Mouse (Mus musculus): ENCODE results near the gene Reps1. TPM values are rescaled to one million over a fixed set of nuclear protein-coding genes. Genes with fewer than 3 reads are reported as not detected.

Reps1 gene
- polyA plus RNA-seq, 1 experiment from 2014 or later, result 18.5 TPM

- Histone ChIP-seq H3K9me3 (replicated peaks; ENCODE audit: control insufficient read depth, low read length) (no peaks in the 10 kb centered on the region), H3K27ac (ENCODE audit: low read depth, low read length) (peak overlapping the region; percentile 90), H3K4me3 (ENCODE audit: low read depth, low read length) (peak overlapping the region; percentile 48), H3K36me3 (ENCODE audit: control insufficient read depth, insufficient read depth, low read length) (peaks cover 13% of the 10 kb centered on the region), H3K9ac (ENCODE audit: low read length) (peak overlapping the region; percentile 66), H3K4me2 (ENCODE audit: low read length) (peak overlapping the region; percentile 60), H3K4me1 (ENCODE audit: control insufficient read depth, insufficient read depth, low read length) (peaks cover 7% of the 10 kb centered on the region), H3K27me3 (replicated peaks; ENCODE audit: control insufficient read depth, insufficient read depth, low read length) (no peaks in the 10 kb centered on the region)
- DNase-seq (ENCODE audit: low spot score) (peak; percentile 78), ATAC-seq (peak; percentile 79)
- WGBS, result 0% methylated on average over 21 of the region's 21 CpGs
These were observed 33.3 kb upstream of the Reps1 start for GRCm38 (mm10) chr10:18022312-18022711.

- Histone ChIP-seq H3K4me3 (ENCODE audit: low read depth, low read length) (peak within 1 kb of the TSS; percentile 48), H3K9ac (ENCODE audit: low read length) (peak within 1 kb of the TSS; percentile 66), H3K27me3 (replicated peaks; ENCODE audit: control insufficient read depth, insufficient read depth, low read length) (no peaks in the 10 kb centered on the region), H3K9me3 (replicated peaks; ENCODE audit: control insufficient read depth, low read length) (no peaks in the 10 kb centered on the region), H3K36me3 (ENCODE audit: control insufficient read depth, insufficient read depth, low read length) (peaks cover 8% of the 10 kb centered on the region), H3K27ac (ENCODE audit: low read depth, low read length) (peak within 1 kb of the TSS; percentile 90), H3K4me2 (ENCODE audit: low read length) (peak within 1 kb of the TSS; percentile 60), H3K4me1 (ENCODE audit: control insufficient read depth, insufficient read depth, low read length) (peaks cover 7% of the 10 kb centered on the region)
- DNase-seq (ENCODE audit: low spot score) (peak; percentile 79), ATAC-seq (peak; percentile 89)
- under 1% methylated on average over 37 of the region's 37 CpGs for WGBS
These were observed 32.8 kb upstream of the Reps1 start, which contains the start of gene Abracl for GRCm38 (mm10) chr10:18022741-18023347. Abracl (minus strand) TSS chr10:18023288.

- Histone ChIP-seq H3K4me2 (ENCODE audit: low read length) (no peak overlapping the region), H3K27ac (ENCODE audit: low read depth, low read length) (no peak overlapping the region), H3K9ac (ENCODE audit: low read length) (no peak overlapping the region), H3K4me1 (ENCODE audit: control insufficient read depth, insufficient read depth, low read length) (no peaks in the 10 kb centered on the region), H3K36me3 (ENCODE audit: control insufficient read depth, insufficient read depth, low read length) (no peaks in the 10 kb centered on the region), H3K9me3 (replicated peaks; ENCODE audit: control insufficient read depth, low read length) (no peaks in the 10 kb centered on the region), H3K27me3 (replicated peaks; ENCODE audit: control insufficient read depth, insufficient read depth, low read length) (no peaks in the 10 kb centered on the region), H3K4me3 (ENCODE audit: low read depth, low read length) (no peak overlapping the region)
- DNase-seq (ENCODE audit: low spot score) (no peak), ATAC-seq (no peak)
- WGBS, result 91% methylated on average over 4 of the region's 4 CpGs
These were observed 21.3 kb upstream of the Reps1 start for GRCm38 (mm10) chr10:18034408-18034807.

- H3K4me3 ChIP-seq (ENCODE audit: low read depth, low read length), result no peak overlapping the region
- 93% methylated on average over 5 of the region's 5 CpGs for WGBS
These were observed 18.8 kb upstream of the Reps1 start for GRCm38 (mm10) chr10:18036849-18037248.

GRCm38 (mm10) chr10:18046380-18046779, 9.3 kb upstream of the Reps1 start:
- no peak for DNase-seq (ENCODE audit: low spot score)
- Histone ChIP-seq H3K9me3 (replicated peaks; ENCODE audit: control insufficient read depth, low read length) (no peaks in the 10 kb centered on the region), H3K4me2 (ENCODE audit: low read length) (no peak overlapping the region), H3K9ac (ENCODE audit: low read length) (no peak overlapping the region), H3K4me1 (ENCODE audit: control insufficient read depth, insufficient read depth, low read length) (no peaks in the 10 kb centered on the region), H3K27ac (ENCODE audit: low read depth, low read length) (no peak overlapping the region), H3K36me3 (ENCODE audit: control insufficient read depth, insufficient read depth, low read length) (no peaks in the 10 kb centered on the region), H3K4me3 (ENCODE audit: low read depth, low read length) (no peak overlapping the region), H3K27me3 (replicated peaks; ENCODE audit: control insufficient read depth, insufficient read depth, low read length) (no peaks in the 10 kb centered on the region)
- ATAC-seq, result no peak

More at GRCm38 (mm10) chr10:18036849-18037248, 18.8 kb upstream of the Reps1 start:
- H3K36me3 ChIP-seq (ENCODE audit: control insufficient read depth, insufficient read depth, low read length), result no peaks in the 10 kb centered on the region
- no peak overlapping the region for H3K27ac ChIP-seq (ENCODE audit: low read depth, low read length)
- no peak for ATAC-seq
- no peak overlapping the region for H3K9ac ChIP-seq (ENCODE audit: low read length)
- H3K4me1 ChIP-seq (ENCODE audit: control insufficient read depth, insufficient read depth, low read length), result no peaks in the 10 kb centered on the region
- H3K27me3 ChIP-seq (replicated peaks; ENCODE audit: control insufficient read depth, insufficient read depth, low read length), result no peaks in the 10 kb centered on the region
- no peak for DNase-seq (ENCODE audit: low spot score)
- no peaks in the 10 kb centered on the region for H3K9me3 ChIP-seq (replicated peaks; ENCODE audit: control insufficient read depth, low read length)
- no peak overlapping the region for H3K4me2 ChIP-seq (ENCODE audit: low read length)

- ATAC-seq, result no peak
- Histone ChIP-seq H3K4me2 (ENCODE audit: low read length) (no peak overlapping the region), H3K4me3 (ENCODE audit: low read depth, low read length) (no peak overlapping the region), H3K27ac (ENCODE audit: low read depth, low read length) (no peak overlapping the region), H3K4me1 (ENCODE audit: control insufficient read depth, insufficient read depth, low read length) (no peaks in the 10 kb centered on the region), H3K27me3 (replicated peaks; ENCODE audit: control insufficient read depth, insufficient read depth, low read length) (no peaks in the 10 kb centered on the region), H3K36me3 (ENCODE audit: control insufficient read depth, insufficient read depth, low read length) (no peaks in the 10 kb centered on the region), H3K9ac (ENCODE audit: low read length) (no peak overlapping the region), H3K9me3 (replicated peaks; ENCODE audit: control insufficient read depth, low read length) (no peaks in the 10 kb centered on the region)
- WGBS, result 91% methylated on average over 10 of the region's 10 CpGs
- DNase-seq (ENCODE audit: low spot score), result no peak
These were observed 8.1 kb upstream of the Reps1 start for GRCm38 (mm10) chr10:18047380-18048146.

GRCm38 (mm10) chr10:18055009-18055695, 509 bp upstream of the Reps1 start:
- H3K27ac ChIP-seq (ENCODE audit: low read depth, low read length), result peak overlapping the region; percentile 94
- no peaks in the 10 kb centered on the region for H3K27me3 ChIP-seq (replicated peaks; ENCODE audit: control insufficient read depth, insufficient read depth, low read length)
- H3K9ac ChIP-seq (ENCODE audit: low read length), result peak overlapping the region; percentile 98
- WGBS, result 3% methylated on average over 48 of the region's 61 CpGs
- no peaks in the 10 kb centered on the region for H3K36me3 ChIP-seq (ENCODE audit: control insufficient read depth, insufficient read depth, low read length)
- peaks cover 16% of the 10 kb centered on the region; the same call in 1 of the 2 replicates for H3K4me1 ChIP-seq (ENCODE audit: control insufficient read depth, insufficient read depth, low read length)
- H3K4me2 ChIP-seq (ENCODE audit: low read length), result peak overlapping the region; percentile 59
- no peaks in the 10 kb centered on the region for H3K9me3 ChIP-seq (replicated peaks; ENCODE audit: control insufficient read depth, low read length)
- DNase-seq (ENCODE audit: low spot score) (peak; percentile 92), ATAC-seq (peak; percentile 97)
- H3K4me3 ChIP-seq (ENCODE audit: low read depth, low read length), result peak overlapping the region; percentile 96

- peak overlapping the region; percentile 59 for H3K4me2 ChIP-seq (ENCODE audit: low read length)
- H3K9me3 ChIP-seq (replicated peaks; ENCODE audit: control insufficient read depth, low read length), result no peaks in the 10 kb centered on the region
- H3K4me1 ChIP-seq (ENCODE audit: control insufficient read depth, insufficient read depth, low read length), result peaks cover 16% of the 10 kb centered on the region; the same call in 1 of the 2 replicates
- H3K27ac ChIP-seq (ENCODE audit: low read depth, low read length), result peak overlapping the region; percentile 94
- DNase-seq (ENCODE audit: low spot score) (peak; percentile 19), ATAC-seq (no peak)
- no peaks in the 10 kb centered on the region for H3K27me3 ChIP-seq (replicated peaks; ENCODE audit: control insufficient read depth, insufficient read depth, low read length)
- no peaks in the 10 kb centered on the region for H3K36me3 ChIP-seq (ENCODE audit: control insufficient read depth, insufficient read depth, low read length)
- peak overlapping the region; percentile 96 for H3K4me3 ChIP-seq (ENCODE audit: low read depth, low read length)
- WGBS, result under 1% methylated on average over 8 of the region's 8 CpGs
- peak overlapping the region; percentile 98 for H3K9ac ChIP-seq (ENCODE audit: low read length)
These were observed 707 bp downstream of the Reps1 start for GRCm38 (mm10) chr10:18056391-18056745.

All from forebrain, embryonic 14.5 days (tissue).